Mouse (Mus musculus) T-helper 1 cell (primary cell): ENCODE results near the gene Sel1l3.

ENCODE experiments used
- in situ Hi-C: fragments of 300-600 bp; cut with MboI, MseI; formaldehyde crosslinking; loops from one replicate; pipeline ENCODE4 v1.15.1; 2025; ENCODE audit warnings: high pct_unique_total_duplicates

The Sel1l3 gene

GRCm38 (mm10) chr5:53212782-53213710 is 681 bp downstream of the Sel1l3 start:
- in situ Hi-C loops: loop anchor here (5.0 kb wide), 1 partner anchor 1091 kb away; no protein-coding TSS in a partner anchor

- in situ Hi-C loops: loop anchor here (5.0 kb wide), 1 partner anchor 1090 kb away; no protein-coding TSS in a partner anchor
These were observed 1.5 kb downstream of the Sel1l3 start for GRCm38 (mm10) chr5:53212087-53212781.

DNA sequence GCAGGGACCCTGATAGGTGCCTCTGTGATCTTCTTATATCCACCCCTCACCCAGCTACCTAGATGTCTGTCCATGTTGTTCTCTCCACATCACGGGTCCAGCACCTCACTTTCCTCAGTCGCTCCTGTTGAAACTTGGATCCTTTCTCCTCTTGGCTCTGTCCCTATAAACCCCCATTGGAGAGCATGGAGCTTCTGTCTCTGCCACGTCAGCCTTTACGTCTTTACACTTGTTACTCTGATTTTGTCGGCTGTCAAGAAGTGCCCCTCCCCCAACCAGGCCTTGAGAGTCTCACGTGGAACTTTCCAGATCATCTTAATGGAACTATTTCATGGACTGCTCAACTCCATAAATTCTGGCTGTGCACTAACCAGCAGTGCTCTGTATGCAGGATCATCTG is 2.5 kb downstream of the Sel1l3 start:
- in situ Hi-C loops: loop anchor here (5.0 kb wide), 1 partner anchor 1089 kb away; no protein-coding TSS in a partner anchor

DNA sequence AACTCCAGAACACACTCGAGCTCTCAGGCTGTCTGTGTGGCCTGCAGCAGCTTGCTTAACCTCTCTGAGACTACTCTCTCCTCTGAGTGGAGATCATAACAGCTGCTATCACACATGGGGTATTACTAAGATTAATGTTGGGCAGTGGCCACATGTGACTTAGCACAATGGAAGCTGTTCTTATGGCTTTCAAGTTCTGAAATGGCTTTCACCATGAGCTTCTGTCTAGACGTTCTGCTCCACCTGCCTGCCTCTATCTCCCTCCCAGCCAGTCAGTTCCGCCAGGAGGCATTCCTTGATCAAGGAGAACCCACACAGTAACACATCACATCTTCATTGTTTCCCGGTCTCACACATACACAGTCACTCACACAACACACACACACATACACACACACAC is 3.2 kb downstream of the Sel1l3 start:
- in situ Hi-C loops: loop anchor here (5.0 kb wide), 1 partner anchor 1088 kb away; no protein-coding TSS in a partner anchor

- in situ Hi-C loops: loop anchor here (5.0 kb wide), 1 partner anchor 1087 kb away; no protein-coding TSS in a partner anchor
These were observed 4.0 kb downstream of the Sel1l3 start for GRCm38 (mm10) chr5:53209773-53210172.

DNA sequence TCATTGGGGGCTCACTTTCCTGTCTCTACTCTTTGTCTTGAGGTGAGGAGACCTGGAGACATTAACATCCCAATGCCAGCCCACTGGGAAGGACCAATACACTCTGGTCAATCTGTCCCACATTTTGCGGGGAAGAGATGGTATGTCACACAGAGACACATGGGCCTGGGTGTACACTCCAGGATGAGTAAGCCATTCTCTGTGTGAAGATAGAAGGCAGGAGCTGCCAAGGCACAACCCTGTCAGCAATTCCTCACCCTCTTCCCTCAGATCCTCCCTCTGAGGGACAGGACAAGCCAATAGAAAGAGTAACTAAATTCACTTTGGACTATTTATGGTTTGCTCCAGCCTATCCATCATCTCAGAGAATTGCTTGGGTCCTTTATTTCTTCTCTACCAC is 5.0 kb downstream of the Sel1l3 start:
- in situ Hi-C loops: no loop called here

DNA sequence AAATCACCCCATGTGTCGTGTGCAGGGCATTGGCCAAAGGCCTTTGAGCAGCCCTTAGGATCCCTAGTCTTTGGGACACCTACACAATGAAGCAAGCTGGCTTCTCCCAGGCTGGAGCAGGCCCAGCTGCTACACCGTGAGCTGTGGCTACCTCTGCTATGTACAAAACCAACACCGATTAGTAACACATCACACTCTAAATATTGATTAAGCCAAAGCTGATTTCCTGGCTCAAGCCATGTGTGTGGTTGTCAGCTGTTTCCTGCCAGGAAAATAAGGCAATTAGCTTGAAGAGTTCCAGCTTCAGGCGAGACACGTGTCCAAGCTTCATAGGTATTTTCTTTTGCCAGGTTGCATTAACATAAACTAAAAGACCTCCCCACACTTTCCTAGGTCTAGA is 7.2 kb downstream of the Sel1l3 start:
- in situ Hi-C loops: no loop called here

DNA sequence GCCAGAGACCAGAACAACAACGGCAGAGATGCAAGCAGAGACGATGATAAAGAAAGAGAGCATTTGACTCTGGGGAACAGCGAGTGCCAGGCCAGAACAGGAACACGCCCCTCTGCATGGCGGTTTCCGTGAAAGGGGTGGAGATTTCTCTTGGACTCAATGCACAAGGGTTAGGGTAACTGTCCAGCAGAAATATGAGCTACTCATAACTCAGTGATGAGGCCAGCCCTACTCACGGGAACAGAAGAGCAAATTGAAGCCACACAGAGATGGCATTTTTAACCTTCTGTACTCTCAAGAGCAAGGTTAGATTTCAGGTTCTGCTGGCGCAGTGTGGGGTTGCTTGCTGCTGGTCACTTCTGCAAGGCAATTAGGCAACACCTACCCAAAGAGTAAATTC is 11.0 kb downstream of the Sel1l3 start:
- in situ Hi-C loops: no loop called here

GRCm38 (mm10) chr5:53200825-53201224 is 12.9 kb downstream of the Sel1l3 start:
- in situ Hi-C loops: no loop called here

GRCm38 (mm10) chr5:53198408-53198807 is 15.3 kb downstream of the Sel1l3 start:
- in situ Hi-C loops: no loop called here

GRCm38 (mm10) chr5:53196387-53197088 is 17.2 kb downstream of the Sel1l3 start:
- in situ Hi-C loops: no loop called here

DNA sequence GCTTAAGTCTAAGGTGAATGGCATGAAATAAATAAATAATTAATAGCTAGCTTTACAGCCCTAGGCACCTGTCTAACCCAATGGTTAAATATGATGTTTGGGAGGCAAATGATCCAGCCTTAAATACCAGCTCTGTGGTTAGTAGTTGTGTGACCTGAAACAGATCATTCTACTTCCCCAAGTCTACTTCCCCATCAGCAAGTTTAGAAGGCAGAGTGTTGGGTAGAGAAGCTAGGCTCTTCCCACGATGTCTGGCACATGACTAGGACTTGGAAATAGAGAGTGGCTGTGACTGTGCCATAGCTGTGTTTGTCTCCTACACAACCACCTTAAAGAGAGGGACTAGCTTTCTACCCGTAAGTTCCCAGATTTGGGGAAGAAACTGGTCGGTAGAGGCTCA is 18.9 kb downstream of the Sel1l3 start:
- in situ Hi-C loops: no loop called here

- in situ Hi-C loops: no loop called here
These were observed 19.3 kb downstream of the Sel1l3 start for GRCm38 (mm10) chr5:53194421-53194820.

DNA sequence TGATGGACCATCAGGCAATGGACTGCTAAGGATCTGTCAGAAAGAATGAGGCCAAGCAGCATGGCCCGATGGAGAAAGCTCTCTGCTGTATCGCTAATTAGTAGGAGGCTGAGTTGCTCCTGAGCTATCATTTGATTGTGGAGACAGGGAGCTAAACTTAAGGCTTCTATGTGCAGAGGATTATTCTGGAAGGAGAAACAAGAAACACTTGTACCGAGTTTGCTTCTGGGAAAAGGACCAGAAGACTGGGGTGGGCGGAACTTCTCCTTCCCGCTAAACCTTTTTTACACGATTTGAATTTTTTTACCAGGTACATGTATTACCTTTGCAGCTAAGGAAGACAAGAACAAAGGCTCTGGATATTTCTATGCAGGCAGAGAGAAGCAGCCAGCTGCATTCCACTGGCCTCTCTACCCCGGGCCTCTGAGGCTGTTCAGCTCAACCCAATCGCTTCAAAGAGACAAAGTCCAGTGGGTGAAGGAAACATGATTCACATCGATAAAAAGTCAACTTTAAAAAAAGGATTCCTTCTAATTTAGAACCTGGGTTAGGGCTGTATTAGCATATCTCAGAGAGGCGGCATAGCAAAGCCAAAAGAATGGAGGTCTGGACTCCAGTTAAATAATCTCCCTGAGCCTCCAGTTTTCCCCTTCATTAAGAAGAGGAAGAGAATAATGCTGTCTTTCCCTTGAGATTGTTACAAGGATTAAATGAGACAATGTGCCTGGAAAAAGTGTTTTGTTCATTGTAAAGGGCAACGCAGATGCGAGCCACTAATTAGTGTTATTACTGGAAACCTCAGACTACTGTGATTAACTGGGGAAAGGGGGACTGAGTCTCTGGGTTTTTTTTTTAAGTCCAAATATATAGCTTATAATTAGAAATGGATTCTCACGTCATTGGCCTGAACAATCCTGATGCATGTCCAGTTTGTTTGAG is 20.4 kb downstream of the Sel1l3 start:
- in situ Hi-C loops: no loop called here

DNA sequence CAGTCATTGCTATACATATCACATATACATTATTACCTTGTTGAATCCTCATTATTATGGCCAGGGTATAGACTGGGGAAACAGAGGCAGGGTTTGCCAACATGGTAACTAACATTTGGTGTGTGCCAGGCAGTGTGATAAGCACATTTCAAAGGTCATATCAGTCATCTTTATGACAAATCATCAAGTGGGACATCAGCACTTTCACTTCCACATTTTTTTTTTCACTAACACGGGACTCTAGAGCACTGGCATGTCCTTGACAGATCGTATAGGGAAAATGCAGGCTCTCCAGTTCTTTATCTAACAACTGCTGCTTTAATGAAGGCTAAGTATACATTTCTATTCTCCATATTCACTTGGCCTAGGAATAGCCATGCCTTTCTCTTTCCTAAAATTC is 25.1 kb downstream of the Sel1l3 start:
- in situ Hi-C loops: loop anchor here (10.0 kb wide), 1 partner anchor 486 kb away; no protein-coding TSS in a partner anchor

DNA sequence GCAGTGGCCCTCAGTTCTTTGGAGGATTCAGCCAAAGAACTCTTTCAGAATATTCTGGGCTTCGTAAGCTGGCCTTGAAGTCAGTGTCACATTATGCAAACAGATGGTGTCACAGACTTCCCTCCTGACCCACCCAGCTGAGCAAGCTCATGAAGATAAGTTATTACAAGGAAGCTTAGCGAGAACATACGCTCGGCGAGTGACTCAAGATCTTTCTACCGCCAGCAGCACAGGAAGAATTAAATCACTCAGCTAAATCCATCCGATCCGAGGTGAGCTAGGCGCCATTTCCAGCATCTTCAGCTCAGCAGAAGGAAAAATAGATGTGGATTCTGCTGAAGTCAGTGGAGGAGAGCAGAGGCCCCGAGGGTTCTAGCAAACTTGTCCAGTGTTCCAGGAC is 26.5 kb downstream of the Sel1l3 start:
- in situ Hi-C loops: loop anchor here (10.0 kb wide), 1 partner anchor 488 kb away; no protein-coding TSS in a partner anchor

GRCm38 (mm10) chr5:53185803-53186202 is 27.9 kb downstream of the Sel1l3 start:
- in situ Hi-C loops: loop anchor here (10.0 kb wide), 1 partner anchor 489 kb away; no protein-coding TSS in a partner anchor

GRCm38 (mm10) chr5:53179965-53180364 is 33.8 kb downstream of the Sel1l3 start:
- in situ Hi-C loops: loop anchor here (10.0 kb wide), 1 partner anchor 495 kb away; no protein-coding TSS in a partner anchor

GRCm38 (mm10) chr5:53176703-53177102 is 37.0 kb downstream of the Sel1l3 start:
- in situ Hi-C loops: no loop called here

DNA sequence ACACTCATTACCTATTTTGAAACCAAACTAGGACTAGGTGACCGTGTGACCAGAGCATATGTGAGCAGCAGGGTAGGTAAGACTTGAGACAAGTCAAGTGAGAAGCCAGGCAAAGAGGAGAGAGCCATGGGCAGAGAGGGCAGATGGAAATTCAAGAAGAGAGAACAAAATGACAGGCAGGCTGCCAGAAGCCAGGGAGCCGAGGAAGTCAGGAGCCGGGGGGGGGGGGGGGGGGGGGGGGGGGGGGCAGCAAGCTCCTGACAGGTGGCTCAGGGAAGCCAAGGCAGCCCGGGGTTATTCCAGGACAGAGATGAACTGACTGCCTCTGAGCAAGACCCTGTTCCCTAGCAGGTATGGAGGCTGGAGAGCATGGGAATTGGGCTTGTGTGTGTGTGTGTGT is 37.7 kb downstream of the Sel1l3 start:
- in situ Hi-C loops: no loop called here
